Mouse (Mus musculus) MEL (cell line): ENCODE data around the gene Gli3. TPM values are rescaled to one million over a fixed set of nuclear protein-coding genes. Genes with fewer than 3 reads are reported as not detected.
A peak's percentile ranks its signal among the peaks of the same experiment; 100 is the strongest.

Experiments used
- DNase-seq: peaks from one replicate; pipeline ENCODE4 v3.0.0; 2011; ENCODE audit warnings: low read depth, low spot score
- H3K27ac ChIP-seq: 2 replicates; pipeline ENCODE4 v1.5.1; 2012; ENCODE audit warnings: low read depth, mild to moderate bottlenecking, control low read depth, low read length, moderate library complexity; ENCODE audit not compliant: control insufficient read depth
- H3K27me3 ChIP-seq, 2 experiments: fragments of 150-350 bp in 1 of 2; sonication (generic) in 1 of 2; 2 replicates each; pipeline ENCODE4 v1.6.1; 2012; ENCODE audit warnings: low read length in 2 of 2, mild to moderate bottlenecking in 2 of 2, improper control_type of control experiment in 1 of 2, moderate library complexity in 1 of 2; ENCODE audit not compliant: insufficient read depth in 2 of 2, control insufficient read depth in 1 of 2
- H3K36me3 ChIP-seq, 2 experiments: 2 replicates each; pipeline ENCODE4 v1.6.1; 2012 to 2014; ENCODE audit warnings: low read length in 2 of 2, improper control_type of control experiment in 1 of 2, inconsistent platforms in 1 of 2, mild to moderate bottlenecking in 1 of 2; ENCODE audit not compliant: insufficient read depth in 2 of 2, control insufficient read depth in 1 of 2
- H3K4me1 ChIP-seq, 2 experiments: fragments of 150-350 bp in 1 of 2; sonication (generic) in 1 of 2; 2 replicates each; pipeline ENCODE4 v1.6.1; 2012; ENCODE audit warnings: low read length in 2 of 2, improper control_type of control experiment in 1 of 2, mild to moderate bottlenecking in 1 of 2; ENCODE audit not compliant: insufficient read depth in 2 of 2, control insufficient read depth in 1 of 2
- H3K4me3 ChIP-seq, 2 experiments: fragments of 150-350 bp in 1 of 2; sonication (generic) in 1 of 2; 2 replicates each; pipeline ENCODE4 v1.5.1; 2012; ENCODE audit warnings: low read depth in 2 of 2, low read length in 2 of 2, mild to moderate bottlenecking in 2 of 2, moderate library complexity in 2 of 2, control low read depth in 1 of 2, improper control_type of control experiment in 1 of 2; ENCODE audit not compliant: control insufficient read depth in 1 of 2, insufficient read depth in 1 of 2
- H3K79me2 ChIP-seq: 2 replicates; pipeline ENCODE4 v1.6.1; 2012; ENCODE audit warnings: mild to moderate bottlenecking, low read length, moderate library complexity; ENCODE audit not compliant: control insufficient read depth, poor library complexity, insufficient read depth
- H3K9ac ChIP-seq: 2 replicates; pipeline ENCODE4 v1.6.1; 2012; ENCODE audit warnings: low read depth, mild to moderate bottlenecking, control low read depth, low read length, moderate library complexity; ENCODE audit not compliant: control insufficient read depth, poor library complexity, severe bottlenecking
- H3K9me3 ChIP-seq: fragments of 150-350 bp; sonication (generic); replicated peaks from 2 replicates; pipeline ENCODE4 v1.6.1; 2012; ENCODE audit warnings: mild to moderate bottlenecking, low read length, improper control_type of control experiment, moderate library complexity; ENCODE audit not compliant: insufficient read depth
- BHLHE40 ChIP-seq: IDR thresholded peaks from 2 replicates; pipeline ENCODE4 v1.6.1; 2012; ENCODE audit warnings: low read depth, mild to moderate bottlenecking, inconsistent platforms, low read length, improper control_type of control experiment, borderline replicate concordance
- CTCF ChIP-seq, 3 experiments: IDR thresholded peaks in 2 of 3; conservative IDR thresholded peaks in 1 of 3; 2 replicates each; pipeline ENCODE4 v1.5.1; 2011 to 2012; ENCODE audit warnings: low read length in 3 of 3, low read depth in 2 of 3, mild to moderate bottlenecking in 2 of 3, improper control_type of control experiment in 1 of 3, inconsistent platforms in 1 of 3, mixed read lengths in 1 of 3, moderate library complexity in 1 of 3; ENCODE audit not compliant: control insufficient read depth in 1 of 3, insufficient read depth in 1 of 3, poor library complexity in 1 of 3, severe bottlenecking in 1 of 3
- E2F4 ChIP-seq: IDR thresholded peaks from 2 replicates; pipeline ENCODE4 v1.6.1; 2011; ENCODE audit warnings: low read depth, low read length, improper control_type of control experiment, borderline replicate concordance
- ELF1 ChIP-seq: IDR thresholded peaks from 2 replicates; pipeline ENCODE4 v1.6.1; 2014; ENCODE audit warnings: low read depth, mild to moderate bottlenecking, inconsistent platforms, low read length, improper control_type of control experiment, moderate library complexity
- EP300 ChIP-seq, 2 experiments: IDR thresholded peaks; 2 replicates each; pipeline ENCODE4 v1.6.1; 2011; ENCODE audit warnings: improper control_type of control experiment in 2 of 2, low read length in 2 of 2, low read depth in 1 of 2, mild to moderate bottlenecking in 1 of 2
- ETS1 ChIP-seq: IDR thresholded peaks from 2 replicates; pipeline ENCODE4 v1.6.1; 2012; ENCODE audit warnings: low read depth, mild to moderate bottlenecking, inconsistent platforms, low read length, improper control_type of control experiment, moderate library complexity
- GABPA ChIP-seq: IDR thresholded peaks from 2 replicates; pipeline ENCODE4 v1.6.1; 2012; ENCODE audit warnings: low read depth, mild to moderate bottlenecking, inconsistent platforms, low read length, improper control_type of control experiment, moderate library complexity
- GATA1 ChIP-seq: IDR thresholded peaks from 2 replicates; pipeline ENCODE4 v1.6.1; 2011; ENCODE audit warnings: low read depth, low read length, improper control_type of control experiment
- HCFC1 ChIP-seq: IDR thresholded peaks from 2 replicates; pipeline ENCODE4 v1.6.1; 2012; ENCODE audit warnings: low read depth, mild to moderate bottlenecking, inconsistent platforms, low read length, improper control_type of control experiment, moderate library complexity
- JUND ChIP-seq: IDR thresholded peaks from 2 replicates; pipeline ENCODE4 v1.6.1; 2011; ENCODE audit warnings: low read depth, mild to moderate bottlenecking, improper control_type of control experiment, low read length
- KAT2A ChIP-seq: conservative IDR thresholded peaks from 2 replicates; pipeline ENCODE4 v1.6.1; 2012; ENCODE audit warnings: low read depth, low read length, improper control_type of control experiment, inconsistent platforms
- MAFK ChIP-seq: IDR thresholded peaks from 2 replicates; pipeline ENCODE4 v1.6.1; 2011; ENCODE audit warnings: low read depth, mild to moderate bottlenecking, low read length, improper control_type of control experiment, borderline replicate concordance
- MAX ChIP-seq: IDR thresholded peaks from 2 replicates; pipeline ENCODE4 v1.6.1; 2011; ENCODE audit warnings: low read length, improper control_type of control experiment
- MAZ ChIP-seq: IDR thresholded peaks from 2 replicates; pipeline ENCODE4 v1.6.1; 2012; ENCODE audit warnings: low read depth, mild to moderate bottlenecking, inconsistent platforms, low read length, improper control_type of control experiment
- NELFE ChIP-seq: IDR thresholded peaks from 2 replicates; pipeline ENCODE4 v1.6.1; 2011; ENCODE audit warnings: low read depth, low read length, improper control_type of control experiment
- NRF1 ChIP-seq: IDR thresholded peaks from 2 replicates; pipeline ENCODE4 v1.6.1; 2014; ENCODE audit warnings: low read depth, mild to moderate bottlenecking, inconsistent platforms, low read length, improper control_type of control experiment, moderate library complexity; ENCODE audit not compliant: poor library complexity, insufficient read depth, severe bottlenecking
- POLR2A ChIP-seq, 2 experiments: IDR thresholded peaks; 2 replicates each; pipeline ENCODE4 v1.6.1; 2011 to 2012; ENCODE audit warnings: low read length in 2 of 2, mild to moderate bottlenecking in 2 of 2, control low read depth in 1 of 2, improper control_type of control experiment in 1 of 2, low read depth in 1 of 2, moderate library complexity in 1 of 2; ENCODE audit not compliant: control insufficient read depth in 1 of 2, insufficient read depth in 1 of 2, poor library complexity in 1 of 2
- POLR2AphosphoS2 ChIP-seq: IDR thresholded peaks from 2 replicates; pipeline ENCODE4 v1.6.1; 2011; ENCODE audit warnings: low read length, improper control_type of control experiment
- POLR2AphosphoS5 ChIP-seq: IDR thresholded peaks from 2 replicates; pipeline ENCODE4 v1.6.1; 2012; ENCODE audit warnings: low read depth, borderline replicate concordance, mild to moderate bottlenecking, inconsistent platforms, low read length, moderate library complexity, mixed read lengths
- RAD21 ChIP-seq: IDR thresholded peaks from 2 replicates; pipeline ENCODE4 v1.6.1; 2011; ENCODE audit warnings: mild to moderate bottlenecking, low read depth, low read length, improper control_type of control experiment
- SIN3A ChIP-seq: IDR thresholded peaks from 2 replicates; pipeline ENCODE4 v1.6.1; 2012; ENCODE audit warnings: low read length, improper control_type of control experiment, inconsistent platforms
- SMC3 ChIP-seq: IDR thresholded peaks from 2 replicates; pipeline ENCODE4 v1.6.1; 2011; ENCODE audit warnings: low read depth, low read length, improper control_type of control experiment
- USF1 ChIP-seq: IDR thresholded peaks from 2 replicates; pipeline ENCODE4 v1.6.1; 2014; ENCODE audit warnings: low read depth, mild to moderate bottlenecking, inconsistent platforms, low read length, improper control_type of control experiment, moderate library complexity
- ZMIZ1 ChIP-seq: IDR thresholded peaks from 2 replicates; pipeline ENCODE4 v1.6.1; 2012; ENCODE audit warnings: low read depth, mild to moderate bottlenecking, inconsistent platforms, low read length, improper control_type of control experiment, moderate library complexity
- polyA plus RNA-seq, 2 experiments: library from polyadenylated mRNA; stranded (reverse) in 1 of 2; unstranded in 1 of 2; fragments of >175 nt in 1 of 2; fragments of >200 nt in 1 of 2; gene quantifications; 2 replicates each; pipeline versions ENCODE4 v1.2.1 to v1.2.4; 2012; ENCODE audit warnings: low replicate concordance in 2 of 2, low read depth in 1 of 2; ENCODE audit not compliant: insufficient read length in 2 of 2, insufficient read depth in 1 of 2, missing spikeins in 1 of 2
- total RNA-seq: library from RNA; depleted of rRNA; stranded (reverse); fragments of 300-350 nt; gene quantifications from 2 replicates; pipeline ENCODE4 v1.2.3, GENCODE M21; 2012

The Gli3 gene
- total and polyA plus RNA-seq, 3 experiments = not detected

DNA sequence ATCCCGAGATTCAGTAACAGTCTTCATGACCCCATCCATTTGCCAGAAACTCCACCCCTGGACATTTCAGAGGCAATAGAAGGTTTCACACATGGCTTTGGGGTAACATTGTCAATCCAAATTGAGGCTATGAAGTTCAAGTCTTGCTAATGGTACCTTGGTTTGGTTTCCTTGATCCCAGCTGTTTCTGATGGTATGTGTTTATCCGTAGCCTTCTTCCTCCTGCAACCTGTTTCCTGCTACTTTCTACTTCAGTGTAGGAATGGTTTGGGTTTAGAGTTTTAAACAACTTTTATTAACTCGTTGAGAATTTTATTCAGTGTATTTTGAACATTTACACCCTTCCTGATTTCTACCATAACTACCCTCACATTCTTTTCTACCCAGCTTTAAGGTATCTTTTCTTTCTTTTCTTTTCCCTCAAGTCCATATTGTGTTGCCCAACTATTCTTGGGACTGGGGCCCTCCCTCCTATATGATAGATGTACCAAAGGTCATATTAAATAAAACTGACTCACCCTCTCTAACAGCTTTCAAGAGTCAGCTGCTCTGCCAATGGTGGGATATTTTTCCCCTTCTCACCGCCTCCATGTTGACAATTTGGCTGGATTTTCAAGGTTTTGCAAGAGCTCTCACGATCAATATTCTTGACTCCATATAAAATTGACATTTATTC lies 225.9 kb downstream of the Gli3 start:
- H3K4me1 ChIP-seq = no peaks in the 10 kb centered on the region
- DNase-seq = no peak
- no peaks in the 10 kb centered on the region for H3K36me3 ChIP-seq
- no peak overlapping the region for H3K27ac ChIP-seq
- H3K9ac ChIP-seq = no peak overlapping the region
- H3K79me2 ChIP-seq = no peaks in the 10 kb centered on the region
- no peaks in the 10 kb centered on the region for H3K9me3 ChIP-seq
- no peaks in the 10 kb centered on the region for H3K27me3 ChIP-seq
- H3K4me3 ChIP-seq = no peak overlapping the region
- TF ChIP-seq GABPA = no peak
- no peak for TF ChIP-seq KAT2A
- TF ChIP-seq USF1 = no peak
- TF ChIP-seq HCFC1 = no peak
- no peak for TF ChIP-seq POLR2AphosphoS5
- TF ChIP-seq MAFK = no peak
- TF ChIP-seq ZMIZ1 = no peak
- TF ChIP-seq EP300 (IDR thresholded peaks at IDR 0.05; ENCODE audit: low read depth in 1 of 2, low read length in 2 of 2) = no peak
- no peak for TF ChIP-seq ELF1
- no peak for TF ChIP-seq MAX

DNA sequence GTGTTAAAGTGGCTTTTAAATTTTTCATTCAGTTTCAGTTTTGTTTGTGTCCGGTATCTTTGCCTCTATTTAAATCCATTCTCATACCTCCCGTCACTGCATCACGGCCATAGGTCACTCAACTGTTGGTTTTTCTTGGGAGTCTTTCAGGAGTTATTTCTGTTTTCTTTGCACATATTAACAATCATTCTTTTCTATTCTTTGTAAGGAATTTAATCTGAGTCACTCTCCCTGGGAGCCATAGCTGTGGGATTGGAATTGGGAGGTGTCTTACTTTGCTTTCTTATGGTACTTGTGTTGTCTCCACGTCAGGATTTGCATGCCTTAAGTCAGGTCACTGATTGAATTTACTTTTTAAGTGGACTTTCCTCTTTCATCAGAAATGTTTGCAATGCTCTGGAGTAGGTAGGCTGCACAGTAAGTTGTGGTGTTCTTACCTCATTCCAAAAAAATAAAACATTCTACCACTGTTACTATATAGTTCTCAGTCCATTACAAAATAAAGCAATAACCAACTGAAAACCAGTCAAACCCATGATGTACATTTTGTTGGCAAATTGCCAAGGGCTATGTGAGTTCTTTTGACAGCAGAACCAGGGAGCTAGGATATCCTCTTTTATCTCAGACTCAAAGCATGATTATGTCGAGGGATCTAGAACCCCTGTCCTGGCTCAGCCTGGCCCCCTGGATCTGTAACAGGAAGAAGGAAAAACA lies 228.9 kb downstream of the Gli3 start:
- no peaks in the 10 kb centered on the region for H3K4me1 ChIP-seq
- H3K9ac ChIP-seq = no peak overlapping the region
- no peak overlapping the region for H3K27ac ChIP-seq
- H3K36me3 ChIP-seq = no peaks in the 10 kb centered on the region
- H3K27me3 ChIP-seq = no peaks in the 10 kb centered on the region
- TF ChIP-seq SIN3A (no peak), SMC3 (no peak), POLR2A (IDR thresholded peaks at IDR 0.05; ENCODE audit: control insufficient read depth in 1 of 2, insufficient read depth in 1 of 2, low read depth in 1 of 2, low read length in 2 of 2, poor library complexity in 1 of 2) (no peak), BHLHE40 (no peak), EP300 (IDR thresholded peaks at IDR 0.05; ENCODE audit: low read depth in 1 of 2, low read length in 2 of 2) (no peak), CTCF (IDR thresholded peaks at IDR 0.05 in 2 of 3, conservative IDR thresholded peaks at IDR 0.05 in 1 of 3; ENCODE audit: control insufficient read depth in 1 of 3, insufficient read depth in 1 of 3, low read depth in 2 of 3, low read length in 3 of 3, poor library complexity in 1 of 3, severe bottlenecking in 1 of 3) (no peak), GATA1 (no peak), MAZ (no peak), ETS1 (no peak), ZMIZ1 (no peak), POLR2AphosphoS2 (no peak), NRF1 (no peak), KAT2A (no peak), E2F4 (no peak), NELFE (no peak), RAD21 (no peak), JUND (no peak), HCFC1 (no peak), MAFK (no peak)
- DNase-seq = peak; percentile 1
- H3K9me3 ChIP-seq = no peaks in the 10 kb centered on the region
- H3K79me2 ChIP-seq = no peaks in the 10 kb centered on the region
- no peak overlapping the region for H3K4me3 ChIP-seq
